Mouse (Mus musculus): ENCODE data around the gene Tmem132d.
"Not testable (repeated sequence)": the region's sequence is repeated elsewhere in the genome, so short reads cannot be mapped to it uniquely, and the experiment has no call there.

Tmem132d gene

GRCm38 (mm10) chr5:128111664-128112063, 321.2 kb downstream of the Tmem132d start:
- no peak for DNase-seq (ENCODE audit: extremely low read depth, low read depth, low spot score)

- DNase-seq (ENCODE audit: extremely low read depth, low read depth, low spot score), result no peak
These were observed 330.3 kb downstream of the Tmem132d start for GRCm38 (mm10) chr5:128102556-128102955.

- DNase-seq (ENCODE audit: extremely low read depth, low read depth, low spot score), result no peak
These were observed 332.5 kb downstream of the Tmem132d start for GRCm38 (mm10) chr5:128100331-128100730.

GRCm38 (mm10) chr5:128099439-128099838, 333.4 kb downstream of the Tmem132d start:
- no peak for DNase-seq (ENCODE audit: extremely low read depth, low read depth, low spot score)

- no peak for DNase-seq (ENCODE audit: extremely low read depth, low read depth, low spot score)
These were observed 342.3 kb downstream of the Tmem132d start for GRCm38 (mm10) chr5:128090578-128090977.

- no peak for DNase-seq (ENCODE audit: extremely low read depth, low read depth, low spot score)
These were observed 357.4 kb downstream of the Tmem132d start for GRCm38 (mm10) chr5:128075456-128075855.

GRCm38 (mm10) chr5:128072616-128073015, 360.3 kb downstream of the Tmem132d start:
- no peak for DNase-seq (ENCODE audit: extremely low read depth, low read depth, low spot score)

- no peak for DNase-seq (ENCODE audit: extremely low read depth, low read depth, low spot score)
These were observed 391.1 kb downstream of the Tmem132d start for GRCm38 (mm10) chr5:128041781-128042180.

- no peak for DNase-seq (ENCODE audit: extremely low read depth, low read depth, low spot score)
These were observed 392.8 kb downstream of the Tmem132d start for GRCm38 (mm10) chr5:128040036-128040435.

- no peak for DNase-seq (ENCODE audit: extremely low read depth, low read depth, low spot score)
These were observed 405.8 kb downstream of the Tmem132d start for GRCm38 (mm10) chr5:128027076-128027475.

GRCm38 (mm10) chr5:128004666-128005065, 428.2 kb downstream of the Tmem132d start:
- no peak for DNase-seq (ENCODE audit: extremely low read depth, low read depth, low spot score)

- DNase-seq (ENCODE audit: extremely low read depth, low read depth, low spot score), result no peak
These were observed 436.2 kb downstream of the Tmem132d start for GRCm38 (mm10) chr5:127996526-127997245.

- DNase-seq (ENCODE audit: extremely low read depth, low read depth, low spot score), result no peak
These were observed 439.4 kb downstream of the Tmem132d start for GRCm38 (mm10) chr5:127993460-127993859.

GRCm38 (mm10) chr5:127990826-127991225, 442.1 kb downstream of the Tmem132d start:
- DNase-seq (ENCODE audit: extremely low read depth, low read depth, low spot score), result no peak

- not testable (repeated sequence) for DNase-seq (ENCODE audit: extremely low read depth, low read depth, low spot score)
These were observed 452.9 kb downstream of the Tmem132d start for GRCm38 (mm10) chr5:127980003-127980358.

- DNase-seq (ENCODE audit: extremely low read depth, low read depth, low spot score), result no peak
These were observed 453.4 kb downstream of the Tmem132d start for GRCm38 (mm10) chr5:127979329-127980002.

- DNase-seq (ENCODE audit: extremely low read depth, low read depth, low spot score), result no peak
These were observed 456.2 kb downstream of the Tmem132d start for GRCm38 (mm10) chr5:127976661-127977060.

- DNase-seq (ENCODE audit: extremely low read depth, low read depth, low spot score), result no peak
These were observed 467.2 kb downstream of the Tmem132d start for GRCm38 (mm10) chr5:127965700-127966099.

GRCm38 (mm10) chr5:127962656-127963055, 470.2 kb downstream of the Tmem132d start:
- DNase-seq (ENCODE audit: extremely low read depth, low read depth, low spot score), result no peak

GRCm38 (mm10) chr5:127956511-127957097, 476.3 kb downstream of the Tmem132d start:
- DNase-seq (ENCODE audit: extremely low read depth, low read depth, low spot score), result no peak

- DNase-seq (ENCODE audit: extremely low read depth, low read depth, low spot score), result no peak
These were observed 478.6 kb downstream of the Tmem132d start for GRCm38 (mm10) chr5:127954231-127954790.

GRCm38 (mm10) chr5:127952800-127953199, 480.1 kb downstream of the Tmem132d start:
- DNase-seq (ENCODE audit: extremely low read depth, low read depth, low spot score), result no peak

All from fat pad, adult 2 months (tissue).